Mouse (Mus musculus) gastrocnemius, postnatal 10 days (tissue): ENCODE results near the gene Lias. TPM values are rescaled to one million over a fixed set of nuclear protein-coding genes. Genes with fewer than 3 reads are reported as not detected.

Experiments used
- DNase-seq: peaks from one replicate; pipeline ENCODE4 v3.0.0; 2021; ENCODE audit warnings: mixed read lengths
- long read RNA-seq, 2 experiments: library from polyadenylated mRNA; stranded (forward); transcript quantifications; one replicate each; pipeline ENCODE4 v2.0.0; 2021
- total RNA-seq, 2 experiments: library from RNA; stranded (reverse); gene quantifications; 2 replicates each; pipeline ENCODE4 v1.2.3; 2021

Lias gene
- total RNA-seq = 10 to 100 TPM; 47.6 to 52.4 TPM
- long read RNA-seq, experiment 1, transcript Lias-202 (11 exons, 1,668 nt) = major isoform, 46 of 60 reads
- long read RNA-seq, experiment 1, partial matches to known transcripts = 9 of 60 reads
- long read RNA-seq, experiment 1, other reads (novel, unspliced or antisense) = 2 of 60 reads
- long read RNA-seq, experiment 2, transcript Lias-202 (11 exons, 1,668 nt) = major isoform, 56 of 71 reads
- long read RNA-seq, experiment 2, partial matches to known transcripts = 9 of 71 reads
- long read RNA-seq, experiment 2, other reads (novel, unspliced or antisense) = 3 of 71 reads

- peak; percentile 99 for DNase-seq
Observed at GRCm38 (mm10) chr5:65390648-65391644, at the start of gene Lias, which contains the start of gene Rpl9. Lias (plus strand) TSS chr5:65391497. Rpl9 (minus strand) TSS chr5:65391444.

DNA sequence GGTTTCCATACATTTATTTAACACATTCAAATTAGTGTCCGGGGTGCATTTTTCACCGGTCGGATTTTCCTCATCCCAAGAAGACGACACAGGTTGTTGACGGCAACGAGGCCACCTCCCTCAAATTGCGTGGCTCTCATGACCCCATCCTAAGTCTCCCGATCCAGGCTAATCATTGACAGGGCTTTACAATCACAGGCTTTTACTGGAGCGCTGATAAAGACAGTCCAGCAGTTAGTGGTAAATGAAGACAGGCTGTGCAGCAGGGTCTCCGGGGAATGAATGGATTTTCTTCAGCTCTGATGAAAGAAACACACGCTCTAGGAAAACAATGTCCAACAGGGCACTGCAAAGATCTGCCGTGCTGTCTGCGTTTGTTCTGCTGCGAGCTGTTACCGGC, 43.1 kb upstream of the Lias start, which contains the start of gene Klb:
TSS of gene Klb (plus strand) at position 147 of the 400 bp plus-strand sequence.
- no peak for DNase-seq

GRCm38 (mm10) chr5:65350508-65350907, 40.8 kb upstream of the Lias start:
- no peak for DNase-seq

- no peak for DNase-seq
Observed at GRCm38 (mm10) chr5:65354097-65354496, 37.2 kb upstream of the Lias start.

GRCm38 (mm10) chr5:65354985-65355384, 36.3 kb upstream of the Lias start:
- no peak for DNase-seq

- DNase-seq = no peak
Observed at GRCm38 (mm10) chr5:65356851-65357250, 34.4 kb upstream of the Lias start.

DNA sequence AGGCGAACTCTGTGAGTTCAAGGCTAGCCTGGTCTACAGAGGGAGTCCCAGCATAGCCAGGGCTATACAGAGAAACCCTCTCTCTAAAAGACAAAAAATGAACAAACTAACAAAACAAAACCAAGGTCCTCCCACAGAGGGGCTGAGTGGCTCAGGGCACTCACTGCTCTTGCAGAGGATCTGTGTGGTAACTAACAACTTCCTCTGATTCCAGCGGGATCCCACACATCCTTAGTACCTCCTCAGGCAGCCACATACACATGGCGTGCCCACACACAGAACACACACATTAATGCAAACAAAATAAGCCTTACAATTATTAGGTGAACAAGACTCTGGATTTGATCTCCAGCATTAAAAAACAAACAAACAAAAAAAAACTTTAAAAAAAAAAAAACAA, 33.5 kb upstream of the Lias start:
- DNase-seq = no peak

- no peak for DNase-seq
Observed at GRCm38 (mm10) chr5:65367837-65368236, 23.5 kb upstream of the Lias start.

DNA sequence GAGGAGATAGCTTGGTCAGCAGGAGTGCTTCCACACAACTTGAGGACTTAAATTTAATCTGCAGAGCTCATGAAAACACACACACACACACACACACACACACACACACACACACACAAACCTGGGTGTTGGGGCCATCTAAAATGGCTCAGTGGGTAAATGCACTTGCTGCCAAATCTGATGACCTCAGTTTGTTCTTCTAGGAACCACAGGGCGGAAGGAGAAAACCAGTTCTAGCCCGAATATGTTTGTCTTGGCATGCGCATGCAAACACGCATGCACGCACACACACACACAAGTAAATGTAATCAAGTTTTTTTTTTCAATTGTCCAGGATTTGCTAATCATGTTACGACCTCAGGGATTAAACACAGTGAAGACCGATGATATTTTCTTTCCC, 19.7 kb upstream of the Lias start:
- DNase-seq = no peak

- DNase-seq = no peak
Observed at GRCm38 (mm10) chr5:65374746-65375145, 16.6 kb upstream of the Lias start.

DNA sequence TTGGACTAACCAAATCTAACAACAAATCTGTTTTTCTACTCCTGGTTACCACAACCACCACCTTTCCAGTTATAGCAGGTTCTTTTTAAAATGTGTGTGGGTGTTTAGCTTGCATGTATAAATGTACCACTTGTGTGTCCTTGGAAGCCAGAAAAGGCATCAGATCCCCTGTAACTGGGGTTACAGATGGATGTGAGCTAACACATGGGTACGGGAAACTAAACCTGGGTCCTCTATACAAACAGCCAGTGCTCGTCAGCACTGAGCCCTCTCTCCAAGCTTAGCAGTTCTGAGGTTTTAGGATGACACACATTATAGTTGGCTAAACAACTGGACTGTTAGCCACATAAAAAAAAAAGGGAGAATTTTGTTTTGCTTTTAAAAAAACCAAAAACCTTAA, 5.6 kb upstream of the Lias start:
- no peak for DNase-seq

GRCm38 (mm10) chr5:65387008-65387867, 4.1 kb upstream of the Lias start:
- DNase-seq = no peak

DNA sequence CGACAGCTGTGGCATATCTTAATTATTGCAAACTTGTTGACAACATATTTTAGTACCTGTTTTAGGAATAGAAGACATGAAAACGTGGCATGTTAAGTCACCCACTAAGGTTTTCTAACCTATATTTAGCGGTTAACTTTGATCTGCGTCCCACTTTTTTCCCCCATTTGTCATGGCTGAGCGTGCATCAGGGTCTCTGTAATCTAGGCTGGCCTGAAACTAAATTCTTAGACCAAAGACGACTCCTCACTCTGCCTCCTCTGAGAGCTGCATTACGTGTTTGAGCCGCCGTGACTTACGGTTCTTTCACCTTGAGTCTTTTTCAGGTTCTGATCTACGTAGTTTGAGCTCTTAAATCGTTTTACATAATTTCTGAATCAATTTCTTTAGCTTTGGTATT, 456 bp downstream of the Lias start:
- no peak for DNase-seq

DNA sequence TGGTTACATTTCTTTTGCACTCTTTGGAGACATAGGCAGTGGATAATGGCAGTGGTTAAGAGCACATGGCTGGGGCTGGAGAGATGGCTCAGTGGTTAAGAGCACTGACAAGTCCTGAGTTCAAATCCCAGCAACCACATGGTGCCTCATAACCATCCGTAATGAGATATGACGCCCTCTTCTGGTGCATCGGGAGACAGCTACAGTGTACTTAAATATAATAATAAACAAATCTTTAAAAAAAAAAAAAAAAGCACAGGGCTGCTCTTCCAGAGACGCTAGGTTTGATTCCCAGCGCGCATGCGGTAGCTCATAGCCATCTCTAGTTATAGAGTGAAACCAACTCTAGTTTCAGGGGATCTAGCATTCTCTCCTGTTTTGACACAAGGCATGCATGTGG, 3.1 kb downstream of the Lias start:
- DNase-seq = no peak

- DNase-seq = peak; percentile 78
Observed at GRCm38 (mm10) chr5:65401251-65401994, 10.1 kb downstream of the Lias start.

DNA sequence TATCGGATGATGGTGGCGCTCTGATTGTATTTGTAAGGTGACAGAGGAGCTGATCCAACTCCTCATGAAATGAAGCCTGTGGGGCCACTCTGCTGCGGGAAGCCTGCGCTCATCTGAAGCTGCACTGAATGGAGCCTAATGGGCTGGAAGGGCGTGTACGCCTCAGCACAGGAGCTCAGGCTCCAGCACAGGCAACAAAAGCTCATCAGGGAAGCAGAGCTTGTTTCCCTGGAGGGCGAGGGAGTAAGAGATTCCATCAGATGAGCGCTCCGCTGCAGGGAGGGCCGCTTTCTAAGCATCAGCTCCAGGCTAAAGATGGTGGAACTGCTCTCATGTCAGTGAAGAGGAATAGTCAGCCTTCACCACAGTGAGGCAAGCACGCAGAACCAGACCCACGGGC, 16.7 kb downstream of the Lias start:
- no peak for DNase-seq

GRCm38 (mm10) chr5:65415653-65416458, 24.6 kb downstream of the Lias start:
- no peak for DNase-seq

DNA sequence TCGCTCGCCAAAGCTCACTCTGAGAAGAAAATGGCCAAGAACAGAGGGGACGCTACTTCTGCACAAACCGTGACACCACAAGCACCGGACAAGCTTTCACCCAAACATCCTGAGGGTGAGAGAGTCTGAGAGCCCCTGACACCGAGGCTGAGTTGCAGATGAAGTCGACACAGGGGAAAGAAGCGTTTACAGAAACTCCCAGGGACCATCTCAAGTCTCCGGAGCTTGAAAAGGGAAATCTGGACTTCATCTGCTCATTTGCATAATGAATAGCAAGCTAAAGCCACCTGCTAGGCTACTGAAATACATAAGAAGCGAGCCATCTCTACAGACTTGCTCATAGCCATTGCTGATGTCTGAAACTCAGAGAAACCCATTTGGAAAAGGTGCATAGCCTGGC, 27.8 kb downstream of the Lias start:
- no peak for DNase-seq

DNA sequence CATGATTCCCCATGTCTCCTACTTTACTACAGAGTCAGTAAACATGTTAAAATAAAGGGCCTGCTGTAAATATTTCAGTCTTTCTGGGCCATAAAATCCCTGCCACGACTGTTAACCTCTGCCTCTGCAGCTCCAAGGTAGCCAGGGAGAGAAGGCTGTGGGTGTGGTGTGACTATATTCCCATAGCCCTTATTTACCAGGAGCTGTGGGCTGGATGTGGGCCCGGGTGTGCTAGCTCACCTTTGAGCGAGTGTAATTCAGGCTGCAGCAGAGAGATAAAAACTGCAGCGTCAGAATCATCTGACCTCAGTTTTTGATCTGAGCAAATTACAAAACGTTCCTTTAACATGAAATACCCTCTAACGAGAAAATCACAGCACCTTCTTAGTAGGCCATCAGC, 29.5 kb downstream of the Lias start:
- DNase-seq = no peak

GRCm38 (mm10) chr5:65422803-65423202, 31.5 kb downstream of the Lias start:
- no peak for DNase-seq

DNA sequence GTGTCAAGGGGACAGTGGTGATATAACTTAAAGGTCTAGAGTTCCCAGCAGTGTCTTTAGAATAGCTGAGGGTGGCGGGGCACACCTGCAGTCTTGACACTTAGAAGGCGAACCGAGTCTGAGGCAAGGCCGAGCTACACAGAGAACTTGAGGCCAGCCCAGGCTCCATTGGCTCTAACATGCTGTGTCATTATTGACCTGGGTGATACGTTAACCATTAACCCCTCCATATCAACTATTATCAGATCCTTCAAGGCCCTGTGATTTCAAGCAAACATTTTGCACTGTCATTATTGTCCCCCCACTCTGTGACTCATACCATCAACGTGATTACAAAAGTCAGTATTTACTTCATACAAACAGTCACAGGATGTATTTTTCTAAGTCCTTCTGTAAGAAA, 32.9 kb downstream of the Lias start:
- DNase-seq = no peak
